Mouse (Mus musculus) NIH3T3 (cell line): ENCODE data around the gene Slc35b1.

ENCODE experiments used
- DNase-seq: peaks from one replicate; pipeline ENCODE4 v3.0.0-alpha.2; 2012; ENCODE audit warnings: low read depth

The Slc35b1 gene

DNA sequence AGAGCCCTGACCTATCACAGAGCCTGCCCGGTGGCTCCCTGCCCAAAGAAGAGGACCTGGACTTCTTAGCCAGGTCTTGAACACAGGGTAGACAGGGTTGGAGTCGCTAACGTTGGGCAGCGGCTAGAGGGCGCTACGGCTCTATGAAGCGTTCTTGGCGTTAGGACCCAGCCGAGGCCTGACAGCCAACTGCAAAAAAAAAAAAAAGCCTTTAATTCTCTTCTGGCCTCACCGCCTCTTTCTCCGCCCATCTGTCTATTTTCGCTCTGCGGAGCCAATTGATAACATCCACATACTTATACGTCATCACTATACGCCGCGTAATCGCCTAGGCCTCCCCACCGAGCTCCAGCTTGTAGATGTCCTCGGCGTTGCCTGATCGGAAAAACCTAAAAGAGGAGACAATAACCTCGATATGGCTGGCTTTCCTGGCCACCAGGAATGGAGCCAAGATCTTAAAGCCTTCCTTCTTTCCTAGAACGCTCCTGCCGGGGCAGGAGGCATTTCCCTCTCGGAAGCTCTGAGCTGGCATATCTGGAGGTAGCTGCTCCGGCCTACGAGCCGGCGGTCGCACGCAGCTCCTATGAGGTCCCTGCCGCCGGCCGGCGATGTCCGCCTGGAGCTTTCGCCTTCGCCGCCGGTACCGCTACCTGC is at the start of gene Slc35b1:
Slc35b1 (plus strand) TSS at position 374 of the 654 bp plus-strand sequence.
- peak; percentile 97 for DNase-seq

DNA sequence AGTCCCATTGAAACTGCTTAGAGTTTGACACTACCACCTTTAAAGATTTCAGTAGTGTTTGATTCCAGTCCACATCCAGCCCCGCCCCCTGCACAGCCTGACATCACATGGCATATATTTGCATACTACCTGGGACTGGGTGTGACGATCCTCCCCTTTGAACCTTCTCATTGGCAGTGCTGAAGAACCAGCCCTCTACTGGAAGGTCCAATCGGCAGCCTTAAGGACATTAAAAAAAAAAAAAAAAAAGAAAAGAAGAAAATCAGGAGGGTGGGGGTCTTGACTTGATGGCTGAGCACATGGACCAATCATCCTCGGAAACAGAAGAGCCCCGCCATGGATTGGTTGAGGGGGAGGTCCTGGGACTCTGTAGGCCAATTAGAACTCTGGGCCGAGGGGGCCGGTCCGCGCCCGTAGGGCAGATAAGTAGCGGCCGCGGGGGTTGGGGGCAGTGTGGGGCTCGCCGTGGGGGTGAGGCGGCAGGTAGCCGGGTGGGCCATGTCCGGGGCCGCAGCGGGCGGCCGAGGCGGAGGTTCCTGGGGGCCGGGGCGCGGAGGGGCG is 47.8 kb upstream of the Slc35b1 start, which contains the start of gene Fam117a:
Fam117a (plus strand) TSS at position 451 of the 561 bp plus-strand sequence.
- DNase-seq: peak; percentile 64

DNA sequence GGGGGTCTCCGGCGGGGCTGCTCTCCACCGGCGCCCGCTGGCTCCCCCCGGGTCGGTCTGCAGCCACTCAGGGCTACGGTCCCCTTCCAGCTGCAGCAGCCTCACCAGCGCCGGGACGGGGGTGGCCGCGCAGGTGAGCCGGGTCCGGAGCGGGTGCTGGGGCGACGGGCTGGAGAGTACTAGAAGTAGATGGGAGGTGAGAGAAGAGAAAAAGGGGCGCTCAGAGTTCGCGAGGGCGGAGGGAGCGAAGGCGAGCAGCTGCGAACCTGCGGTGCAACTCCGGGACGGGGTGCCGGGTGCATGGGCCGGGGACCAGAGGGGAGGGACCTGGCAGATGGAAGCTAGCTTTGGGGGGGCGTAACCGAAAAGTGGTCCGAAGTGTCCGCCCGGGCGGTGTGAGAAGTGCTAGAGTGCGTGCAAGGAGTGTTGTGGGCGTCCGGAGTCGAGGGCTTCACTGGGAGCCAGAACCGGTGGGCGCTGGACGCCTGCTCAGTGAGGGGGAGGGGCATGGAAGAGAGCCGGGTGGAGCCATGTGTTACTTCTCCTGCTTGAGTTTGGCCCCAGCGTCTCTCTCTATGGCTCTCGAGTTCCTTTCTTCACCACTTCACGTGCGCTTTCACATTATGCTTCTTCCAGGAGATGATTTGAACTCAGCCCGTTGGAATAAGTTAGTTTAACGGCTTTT is 47.2 kb upstream of the Slc35b1 start:
- DNase-seq: no peak

DNA sequence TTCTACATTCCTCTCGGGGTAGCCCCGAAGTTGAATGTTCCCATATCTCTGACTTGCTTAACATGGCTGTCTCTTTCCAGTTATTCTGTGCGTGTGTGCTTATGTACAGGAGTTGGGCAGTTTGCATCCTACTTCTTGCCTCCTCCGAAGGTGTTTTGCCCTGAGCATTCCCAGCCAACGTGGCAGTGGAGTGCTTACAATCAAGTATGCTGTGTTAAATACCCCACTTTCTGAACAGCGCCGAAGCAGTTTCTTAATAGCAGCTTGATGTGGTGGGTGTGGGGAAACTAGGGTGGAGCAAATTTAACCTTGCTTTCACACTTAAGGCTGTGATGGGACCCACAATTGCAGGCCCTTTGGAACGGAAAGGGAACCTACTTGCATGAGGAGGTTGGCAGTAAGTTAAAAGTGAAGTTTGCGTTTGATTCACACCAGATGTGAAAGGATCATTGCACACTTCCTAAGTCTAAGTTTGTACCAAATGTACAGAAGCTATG is 46.6 kb upstream of the Slc35b1 start:
- no peak for DNase-seq

DNA sequence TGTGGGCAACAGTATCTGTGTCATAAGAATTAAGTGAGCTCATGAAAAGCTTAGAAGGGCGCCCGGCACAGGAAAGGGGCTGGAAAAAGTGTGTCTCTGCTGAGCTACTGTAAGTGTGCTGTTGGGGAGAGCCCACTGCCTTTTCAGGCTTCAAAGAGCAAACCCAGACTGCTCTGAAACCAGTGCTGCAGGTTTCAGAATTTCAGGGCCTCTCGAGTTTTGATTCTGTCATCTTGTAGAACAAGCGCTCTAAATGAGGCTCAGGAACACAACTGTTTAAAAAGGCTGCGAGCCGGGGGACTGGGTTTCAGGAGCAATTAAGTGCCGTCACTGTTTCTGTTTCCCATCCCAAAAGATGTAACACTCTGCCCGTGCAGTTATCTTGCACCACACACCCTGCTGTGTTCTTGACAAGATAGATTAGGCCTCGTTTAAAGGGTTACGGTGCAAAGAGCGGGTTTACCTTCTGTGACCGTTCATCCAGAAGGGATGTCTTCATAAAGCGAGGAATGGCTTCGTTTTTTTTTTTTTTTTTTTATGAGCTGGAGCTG is 44.9 kb upstream of the Slc35b1 start:
- DNase-seq: no peak

DNA sequence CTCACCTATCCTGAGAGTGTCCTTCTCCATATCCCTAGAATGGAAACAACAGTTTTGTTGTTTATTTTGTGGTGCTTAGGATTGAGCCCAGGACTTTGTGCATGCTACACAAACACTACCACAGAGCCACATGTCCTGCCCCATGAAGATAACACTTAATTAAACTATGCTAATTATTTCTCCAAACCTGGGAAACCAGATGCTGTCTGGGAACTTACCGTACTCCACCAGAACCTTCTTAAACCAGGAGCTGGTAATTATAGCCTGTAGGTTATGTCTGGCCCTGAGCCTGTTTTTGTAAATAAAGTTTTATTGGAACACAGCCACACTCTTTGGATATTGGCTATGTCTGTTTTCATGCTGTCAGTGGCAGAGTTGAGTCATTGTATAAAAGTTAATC is 44.2 kb upstream of the Slc35b1 start:
- no peak for DNase-seq

DNA sequence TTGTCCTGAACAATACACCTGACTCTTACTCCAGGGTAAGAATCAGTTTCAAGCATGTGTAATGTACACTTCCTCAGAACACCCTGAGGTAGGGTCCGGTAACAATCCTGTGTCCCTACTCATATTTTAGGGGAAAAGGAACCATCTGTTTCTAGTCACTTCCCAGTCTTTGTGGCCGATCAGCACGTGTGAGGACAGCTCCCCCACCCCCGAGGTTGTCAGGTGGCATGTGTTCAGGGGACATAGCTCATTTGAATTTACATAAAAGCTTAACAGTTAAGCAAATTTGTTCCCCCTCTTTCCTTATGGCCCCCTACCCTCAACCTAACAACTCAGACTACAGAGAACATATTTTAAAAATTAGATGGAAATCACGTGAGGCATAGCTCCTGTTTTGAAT is 43.8 kb upstream of the Slc35b1 start:
- DNase-seq: no peak

DNA sequence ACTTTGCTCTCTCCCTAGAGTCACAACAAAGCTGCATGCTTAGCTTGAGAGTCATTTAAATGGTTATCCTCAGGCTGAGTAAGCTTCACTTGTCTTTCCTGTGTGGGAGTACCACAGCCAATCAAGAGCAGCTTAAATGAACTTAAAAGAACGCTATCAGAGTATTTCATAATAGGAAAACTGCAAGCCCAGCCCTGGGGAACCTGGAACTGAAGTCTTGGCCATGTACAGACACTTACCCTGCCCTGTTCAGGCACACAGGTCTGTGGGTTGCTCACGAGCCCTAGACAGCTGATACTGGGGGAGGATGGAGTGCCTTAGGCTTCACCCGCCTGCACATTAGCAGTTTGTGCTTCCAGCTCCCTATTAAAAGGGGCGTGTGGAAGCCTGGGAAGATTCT is 41.3 kb upstream of the Slc35b1 start:
- peak; percentile 20 for DNase-seq

DNA sequence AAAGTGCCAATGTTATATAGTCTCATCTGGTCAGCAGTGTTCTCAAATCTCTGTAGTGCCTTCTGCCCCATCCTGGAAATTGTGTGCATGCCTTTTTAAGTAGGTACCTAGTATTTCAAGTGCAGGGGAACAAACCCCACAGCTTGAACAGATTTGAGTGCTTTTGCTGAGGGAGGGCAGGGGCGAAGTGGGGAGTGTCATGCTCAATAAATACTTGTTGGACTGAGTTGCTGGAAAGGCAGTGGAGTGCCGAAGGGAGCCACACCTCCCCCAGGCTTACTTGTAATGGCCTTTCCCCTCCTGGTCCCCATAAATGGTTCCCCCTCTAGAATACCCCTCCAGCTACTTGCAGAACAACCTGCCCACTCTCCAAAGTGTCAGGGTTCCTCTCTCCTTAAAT is 40.3 kb upstream of the Slc35b1 start:
- DNase-seq: no peak

DNA sequence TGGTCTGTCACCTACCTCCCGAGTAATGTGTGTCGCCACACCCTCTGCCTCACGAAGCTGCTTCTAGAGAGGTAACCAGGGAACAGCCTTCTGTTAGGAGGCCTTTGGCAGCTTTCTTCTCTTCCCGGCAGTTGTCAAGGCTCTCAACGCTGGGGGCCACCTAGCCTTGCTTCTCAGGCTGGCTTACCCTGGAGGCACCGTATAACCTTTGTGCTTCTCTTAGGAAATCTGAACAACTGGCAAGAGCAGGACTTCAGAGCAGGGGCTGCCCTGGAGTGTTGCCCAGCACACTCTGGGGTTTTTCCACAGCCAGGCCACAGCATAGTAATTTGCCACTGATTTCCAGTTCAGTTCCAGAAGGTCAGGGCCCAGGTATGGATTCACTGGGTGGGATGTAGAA is 34.2 kb upstream of the Slc35b1 start:
- DNase-seq: no peak

DNA sequence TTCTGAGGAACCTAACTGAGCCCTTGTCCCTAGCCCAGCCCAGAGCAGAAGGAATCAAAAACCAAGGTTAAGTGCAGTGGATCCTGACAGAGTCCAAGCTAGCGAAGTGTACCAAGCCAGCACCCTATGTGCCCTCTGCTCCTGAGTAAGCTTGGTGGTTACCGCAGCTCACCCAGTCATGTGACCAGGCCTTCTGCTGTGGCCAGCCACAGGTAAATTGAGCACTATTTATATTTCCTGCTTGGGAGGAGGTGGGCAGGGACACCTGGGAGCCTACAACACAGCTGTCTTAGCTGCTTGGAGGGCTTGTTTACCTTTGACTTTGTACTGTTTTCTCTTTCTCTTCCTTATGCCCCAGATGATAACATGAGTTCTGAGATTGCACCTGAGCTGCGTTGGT is 33.5 kb upstream of the Slc35b1 start:
- no peak for DNase-seq

DNA sequence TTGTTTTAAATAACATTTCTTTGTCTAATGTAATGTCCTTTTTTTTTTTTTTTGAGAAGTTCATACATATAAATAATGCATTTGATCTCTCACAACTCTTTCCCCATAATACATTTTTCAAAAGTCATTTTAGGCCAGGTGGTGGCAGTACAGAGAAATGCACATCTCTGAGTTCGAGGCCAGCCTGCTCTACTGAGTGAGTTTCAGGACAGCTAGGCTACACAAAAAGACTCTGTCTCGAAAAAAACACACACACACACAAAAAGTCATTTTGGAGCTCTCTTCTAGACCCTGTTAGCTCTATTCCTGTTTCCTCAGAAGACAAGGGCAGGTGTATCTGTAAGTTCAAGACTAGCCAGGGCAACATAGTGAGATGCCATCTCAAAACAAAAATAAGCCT is 31.8 kb upstream of the Slc35b1 start:
- no peak for DNase-seq

DNA sequence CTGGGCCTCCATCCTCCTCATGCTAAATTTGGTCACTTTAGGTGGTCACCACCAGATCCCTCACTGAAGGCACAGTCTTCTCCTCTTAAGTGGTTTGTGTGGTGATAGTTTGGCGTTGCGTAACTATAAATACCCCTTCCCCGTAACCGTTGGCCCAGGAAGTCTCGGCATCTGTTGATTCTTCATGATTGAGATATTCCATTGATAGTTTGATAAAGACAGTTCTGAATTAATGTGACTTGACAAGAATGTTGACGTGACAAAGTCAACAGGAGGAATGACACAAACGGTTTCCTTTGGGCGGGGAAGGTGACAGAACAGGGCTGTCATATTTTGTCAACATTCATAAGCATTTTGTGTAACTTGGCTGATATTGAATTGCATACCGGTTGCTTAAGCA is 31.3 kb upstream of the Slc35b1 start:
- DNase-seq: no peak

DNA sequence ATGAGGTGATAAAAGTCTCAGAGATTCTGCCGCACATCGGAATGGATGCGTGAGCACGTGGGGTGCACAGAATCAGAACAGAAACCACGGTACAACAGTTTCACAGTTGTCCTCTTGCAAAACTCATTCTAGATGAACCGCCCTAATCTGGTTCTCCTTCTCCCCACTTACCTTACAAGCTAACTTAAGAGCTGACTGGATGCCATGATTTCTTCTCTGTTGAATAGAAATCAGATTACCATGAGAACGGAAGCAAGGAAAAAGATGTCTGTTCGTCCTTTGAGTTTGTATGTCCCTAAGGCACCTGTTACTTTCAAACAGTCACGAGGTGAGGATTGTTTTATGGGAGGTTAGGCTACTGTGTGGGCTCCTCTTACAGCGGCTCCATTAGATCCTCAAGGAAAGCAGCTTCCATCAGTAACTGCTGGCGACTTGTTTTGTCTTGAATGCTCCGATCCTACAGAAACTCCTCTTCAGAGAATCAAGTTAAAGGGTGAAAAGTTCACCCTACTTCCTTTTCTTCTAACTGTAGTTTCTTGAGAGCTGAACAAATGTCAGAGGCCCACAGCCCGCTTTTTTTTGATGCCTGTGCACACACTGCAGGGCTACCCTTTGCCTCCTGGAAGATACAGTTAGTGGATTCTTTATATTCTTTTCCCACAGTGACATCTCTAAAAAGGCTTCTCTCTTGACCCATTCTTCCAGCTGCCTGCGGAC is 30.1 kb upstream of the Slc35b1 start:
- DNase-seq: no peak

DNA sequence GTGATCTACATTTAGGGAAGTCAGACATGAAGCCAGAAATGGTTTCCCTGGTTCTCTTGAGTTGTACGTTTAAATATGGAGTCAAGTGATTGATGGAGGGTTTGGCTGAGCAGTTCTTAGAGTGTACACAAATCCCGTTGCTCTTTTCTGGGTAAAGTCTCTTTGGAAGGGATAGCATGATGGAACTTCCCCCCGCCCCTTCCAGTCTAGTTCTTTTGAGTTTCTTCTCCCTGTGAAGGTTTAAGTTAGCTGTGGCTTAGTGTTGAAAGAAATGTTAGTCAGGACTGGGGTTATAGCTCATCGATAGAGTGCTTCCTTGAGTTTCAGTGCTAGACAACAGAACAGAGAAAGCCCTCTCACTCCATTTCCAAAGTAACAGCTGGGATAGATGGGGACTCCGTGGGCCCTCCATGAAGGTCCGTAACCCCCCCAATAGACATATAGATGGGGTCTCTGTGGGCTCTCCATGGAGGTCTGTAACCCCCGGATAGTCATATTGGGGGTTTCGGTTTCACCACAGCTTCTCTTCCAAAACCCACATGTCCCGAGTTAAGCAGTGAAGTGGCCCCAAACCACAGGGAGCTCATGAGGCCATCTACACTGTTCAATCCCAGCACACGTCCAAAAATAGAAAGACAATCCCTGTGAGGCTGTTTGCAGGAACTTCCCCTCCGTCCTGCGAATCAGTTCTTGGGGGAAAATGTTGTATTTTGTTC is 29.4 kb upstream of the Slc35b1 start:
- no peak for DNase-seq

DNA sequence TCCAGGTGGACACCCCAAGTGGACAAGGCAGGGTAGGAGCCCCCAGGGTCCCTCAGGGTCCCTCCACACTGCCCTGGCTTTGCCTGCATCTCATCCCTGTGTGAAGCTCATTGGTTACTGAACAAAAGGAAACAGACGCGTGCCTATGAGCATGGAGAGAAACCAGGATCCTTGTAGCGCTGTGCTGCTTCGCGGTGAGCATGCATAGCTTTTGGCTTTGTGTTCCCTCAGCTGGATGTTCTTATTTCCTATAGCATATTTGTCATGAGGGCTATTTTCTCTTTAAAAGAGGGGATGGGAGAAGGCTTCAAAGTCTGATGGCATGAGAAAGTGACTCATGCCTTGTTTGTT is 28.9 kb upstream of the Slc35b1 start:
- DNase-seq: no peak

DNA sequence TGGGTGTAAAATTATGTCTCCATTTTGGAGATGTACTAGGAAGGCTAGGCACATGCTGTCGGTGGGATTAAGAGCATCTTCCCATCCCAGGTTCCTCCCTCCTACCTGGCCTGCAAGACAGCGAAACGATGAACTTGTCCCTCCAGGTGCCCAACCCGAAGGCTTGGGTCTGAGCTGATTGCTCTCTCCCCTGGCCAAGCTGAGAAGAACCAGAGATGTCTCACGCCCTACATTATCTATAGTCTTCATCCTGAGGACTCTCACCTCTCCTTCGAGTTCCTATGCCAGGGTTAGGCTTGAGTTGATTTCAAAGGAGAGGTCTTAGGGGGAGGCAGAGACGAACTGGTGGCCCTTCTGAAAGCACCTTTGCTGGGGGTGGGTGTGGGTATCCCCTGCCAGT is 28.5 kb upstream of the Slc35b1 start:
- DNase-seq: no peak

DNA sequence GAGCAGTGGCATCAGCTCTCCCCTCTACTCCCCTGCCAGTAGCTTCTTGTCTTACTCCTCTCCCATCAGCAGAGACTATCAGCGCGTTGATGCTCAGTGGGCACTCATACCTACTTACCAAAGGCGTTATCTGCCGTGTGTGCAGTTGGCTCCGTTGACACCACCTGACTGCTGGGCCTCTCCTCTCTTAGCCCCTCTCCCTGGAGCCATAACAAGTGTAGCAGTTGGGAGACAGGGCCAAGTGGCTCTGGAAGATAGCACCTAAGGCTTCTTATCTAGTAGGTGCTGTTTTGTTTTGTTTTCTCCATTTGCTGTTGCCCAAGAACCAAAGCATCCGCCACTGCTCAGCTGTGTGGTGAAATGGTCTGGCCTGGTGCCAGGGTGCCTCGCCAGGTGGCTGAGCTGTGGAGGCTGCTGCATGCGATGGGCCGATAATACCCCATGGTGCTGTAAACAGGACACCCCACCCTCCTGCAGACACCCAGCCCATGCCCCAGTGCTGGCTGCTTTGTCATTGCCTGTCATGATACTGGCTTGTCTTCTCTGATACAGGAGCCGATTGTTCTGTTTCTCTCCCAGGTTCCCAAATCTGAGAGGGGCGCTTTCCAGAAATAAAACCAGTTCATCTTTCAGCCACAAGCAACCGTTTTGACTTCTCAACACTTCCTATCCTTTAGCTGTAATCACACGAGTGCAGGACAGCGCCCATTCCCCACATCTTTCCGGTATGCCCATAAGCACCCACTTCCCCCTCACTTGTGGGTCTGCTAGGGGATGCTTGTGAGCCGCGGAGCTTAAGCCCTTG is 27.8 kb upstream of the Slc35b1 start:
- DNase-seq: peak; percentile 36

DNA sequence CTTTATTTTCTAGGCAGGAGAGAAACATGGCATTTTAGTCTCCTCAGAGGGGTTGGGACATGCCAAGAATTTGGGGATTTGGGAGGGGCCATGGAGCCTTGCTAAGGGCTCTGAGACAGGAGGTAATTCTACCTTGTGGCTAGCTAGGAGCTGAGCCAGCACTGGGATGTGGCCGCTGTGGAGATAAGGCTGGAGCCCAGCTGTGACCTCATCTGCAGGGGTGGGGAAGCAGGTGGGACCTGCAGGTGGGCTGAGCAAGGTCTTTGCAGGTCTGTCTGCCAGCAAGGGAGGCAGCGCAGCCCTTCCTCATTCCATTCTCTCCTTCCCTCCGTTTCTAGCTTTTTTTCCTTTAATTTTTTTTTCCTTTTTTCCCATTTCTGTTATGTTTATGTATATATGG is 26.2 kb upstream of the Slc35b1 start:
- DNase-seq: no peak

DNA sequence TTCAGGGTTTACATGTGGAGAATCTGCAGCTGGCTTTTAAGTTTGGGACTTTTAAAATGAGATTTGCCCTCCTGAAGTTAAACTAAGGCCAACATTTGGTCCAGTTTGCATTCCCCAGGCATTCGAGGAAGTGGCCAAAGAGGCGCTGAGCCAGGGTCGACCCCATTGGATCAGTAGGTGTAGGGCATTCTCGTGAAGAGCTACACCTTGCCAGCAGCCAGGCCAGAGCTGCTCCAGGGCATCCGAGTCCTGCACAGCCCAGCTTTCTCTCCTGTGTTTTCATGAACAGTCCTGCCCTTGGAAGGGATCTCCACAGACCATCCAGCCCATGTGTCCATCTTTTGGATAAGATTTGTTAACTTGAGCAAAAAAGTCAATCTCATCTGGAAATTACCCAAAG is 20.1 kb upstream of the Slc35b1 start:
- DNase-seq: no peak

DNA sequence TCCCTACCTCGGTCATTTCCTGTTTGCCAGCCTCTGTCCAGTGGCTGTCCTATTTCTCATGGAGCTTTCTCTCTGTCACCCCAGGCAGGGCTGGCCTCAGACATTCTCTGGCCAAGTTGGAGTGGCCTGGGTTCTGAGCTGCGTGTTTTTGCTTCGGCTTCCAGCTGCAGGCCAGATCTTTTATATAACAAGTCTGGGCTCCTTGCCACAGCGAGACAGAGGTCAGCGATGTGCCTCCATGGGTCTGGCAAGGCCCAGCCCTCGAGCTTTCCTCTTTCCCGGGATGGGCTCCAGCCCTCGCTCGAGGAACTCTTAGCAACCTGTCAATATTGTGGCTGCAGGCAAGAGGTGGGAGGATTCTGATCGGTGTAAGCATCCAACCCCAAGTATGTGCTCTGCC is 18.9 kb upstream of the Slc35b1 start:
- DNase-seq: peak; percentile 95
